Mouse (Mus musculus) spleen, postnatal 4 days (tissue): ENCODE results near the gene Zfand3.

ENCODE experiments used
- DNase-seq, 2 experiments: peaks; one replicate each; pipeline ENCODE4 v3.0.0; 2022; ENCODE audit warnings: low spot score in 2 of 2

Gene Zfand3

GRCm38 (mm10) chr17:30148320-30148719 lies 143.8 kb downstream of the Zfand3 start:
- no peak for DNase-seq

- no peak for DNase-seq
These were observed 145.4 kb downstream of the Zfand3 start for GRCm38 (mm10) chr17:30149911-30150310.

GRCm38 (mm10) chr17:30154144-30154543 lies 149.6 kb downstream of the Zfand3 start:
- no peak for DNase-seq

- no peak for DNase-seq
These were observed 150.3 kb downstream of the Zfand3 start for GRCm38 (mm10) chr17:30154861-30155260.

- DNase-seq = no peak
These were observed 150.9 kb downstream of the Zfand3 start for GRCm38 (mm10) chr17:30155411-30155925.

GRCm38 (mm10) chr17:30158419-30159108 lies 154.0 kb downstream of the Zfand3 start:
- DNase-seq = no peak

GRCm38 (mm10) chr17:30159341-30159740 lies 154.8 kb downstream of the Zfand3 start:
- peak in 1 of 2 experiments; percentile 22 for DNase-seq

GRCm38 (mm10) chr17:30160823-30161432 lies 156.4 kb downstream of the Zfand3 start:
- no peak for DNase-seq

GRCm38 (mm10) chr17:30162983-30163382 lies 158.4 kb downstream of the Zfand3 start:
- DNase-seq = no peak

- no peak for DNase-seq
These were observed 159.3 kb downstream of the Zfand3 start for GRCm38 (mm10) chr17:30163793-30164192.

- no peak for DNase-seq
These were observed 160.3 kb downstream of the Zfand3 start for GRCm38 (mm10) chr17:30164818-30165217.

- DNase-seq = no peak
These were observed 172.9 kb downstream of the Zfand3 start for GRCm38 (mm10) chr17:30177435-30177834.

GRCm38 (mm10) chr17:30178402-30178801 lies 173.9 kb downstream of the Zfand3 start:
- no peak for DNase-seq

GRCm38 (mm10) chr17:30180197-30180596 lies 175.7 kb downstream of the Zfand3 start:
- DNase-seq = no peak

GRCm38 (mm10) chr17:30181554-30181953 lies 177.0 kb downstream of the Zfand3 start:
- no peak for DNase-seq

- DNase-seq = no peak
These were observed 177.5 kb downstream of the Zfand3 start for GRCm38 (mm10) chr17:30182063-30182462.

GRCm38 (mm10) chr17:30183561-30183960 lies 179.0 kb downstream of the Zfand3 start:
- DNase-seq = peak in 1 of 2 experiments; percentile 42

- no peak for DNase-seq
These were observed 182.6 kb downstream of the Zfand3 start for GRCm38 (mm10) chr17:30187154-30187553.

GRCm38 (mm10) chr17:30187581-30187980 lies 183.0 kb downstream of the Zfand3 start:
- no peak for DNase-seq

GRCm38 (mm10) chr17:30188031-30188981 lies 183.8 kb downstream of the Zfand3 start:
- DNase-seq = peak in 1 of 2 experiments; percentile 34

GRCm38 (mm10) chr17:30191097-30191640 lies 186.6 kb downstream of the Zfand3 start:
- peak; percentile 9 to 56 for DNase-seq
